Comparison of ENCODE assay signal across 13 mouse cellular contexts in genomic region chr7:78794571-78795092, GRCm38 (mm10). TPM values are rescaled to one million over a fixed set of nuclear protein-coding genes. Genes with fewer than 3 reads are reported as not detected.
A peak's percentile ranks its signal among the peaks of the same experiment; 100 is the strongest.
DNase-seq lines count a peak whose midpoint lies in the region; ATAC-seq and TF ChIP-seq lines count a peak whose summit lies in the region.
"Had no signal": no experiment of that assay in that cellular context is flagged by ENCODE, and none has a peak within 500 bp of the region (broad histone marks: within the 10 kb centered on the region; RNA-seq: fewer than 3 reads in every experiment).

No protein-coding gene starts in this region.

- H3K9me3 ChIP-seq in heart, embryonic 12.5 days (replicated peaks) = no peaks in the 10 kb centered on the region
- H3K9me3 ChIP-seq in liver, embryonic 15.5 days (replicated peaks) = no peaks in the 10 kb centered on the region

- no peak overlapping the region for H3K9ac ChIP-seq in liver, adult 2 months (ENCODE audit: low read depth, low read length)
- no peak overlapping the region for H3K9ac ChIP-seq in heart, embryonic 12.5 days
- no peak overlapping the region for H3K9ac ChIP-seq in liver, embryonic 15.5 days

- peak; percentile 74 for DNase-seq in liver, adult 2 months (ENCODE audit: extremely low read depth, low read depth, low spot score)
- DNase-seq in liver = no peak
- no peak for DNase-seq in thymus, postnatal 4 days
- DNase-seq in left cerebral cortex, postnatal 36 days (ENCODE audit: low spot score in 2 of 2) = no peak
- DNase-seq: cerebellum, postnatal 14 days; kidney, postnatal 10 days; lung, postnatal 4 days; spleen, adult 18-20 months had no signal

- ATAC-seq in erythroblast, adult 5-6 weeks (replicated peaks; ENCODE audit: low FRiP score, poor library complexity, severe bottlenecking) = 0 out of 2 replicates have a peak, but pooled peaks have one; percentile 4
- peak; percentile 43 for ATAC-seq in heart, embryonic 12.5 days (ENCODE audit: insufficient number of reproducible peaks, low FRiP score)
- ATAC-seq in liver, embryonic 15.5 days (ENCODE audit: insufficient read depth) = peak; percentile 22
- ATAC-seq: hindbrain, postnatal 0 days had no signal

- WGBS in liver, adult 2 months = 45% methylated on average over 6 of the region's 6 CpGs
- WGBS in heart, embryonic 12.5 days = 43% methylated on average over 6 of the region's 6 CpGs
- WGBS in liver, embryonic 15.5 days (ENCODE audit: insufficient replicate concordance) = 56% methylated on average over 6 of the region's 6 CpGs

- no peaks in the 10 kb centered on the region for H3K27me3 ChIP-seq in liver, adult 2 months (ENCODE audit: control insufficient read depth, insufficient read depth, low read length)
- H3K27me3 ChIP-seq in heart, embryonic 12.5 days (replicated peaks) = peaks cover 14% of the 10 kb centered on the region
- H3K27me3 ChIP-seq in liver, embryonic 15.5 days = no peaks in the 10 kb centered on the region

- no peak overlapping the region for H3K27ac ChIP-seq in liver, adult 2 months (replicated peaks; ENCODE audit: insufficient read depth, low read depth, low read length)
- peak overlapping the region; percentile 19; the same call in 1 of the 2 replicates for H3K27ac ChIP-seq in heart, embryonic 12.5 days (ENCODE audit: poor library complexity, severe bottlenecking)
- H3K27ac ChIP-seq in liver, embryonic 15.5 days (replicated peaks) = peak overlapping the region; percentile 39; the same call in 1 of the 2 replicates
- H3K27ac ChIP-seq: hindbrain, postnatal 0 days had no signal

- no peaks in the 10 kb centered on the region for H3K79me2 ChIP-seq in liver, adult 2 months (ENCODE audit: control insufficient read depth, insufficient read depth, low read length)

- peaks cover 6% of the 10 kb centered on the region; the same call in 1 of the 2 replicates for H3K36me3 ChIP-seq in liver, adult 2 months (ENCODE audit: control insufficient read depth, insufficient read depth, low read length)
- peaks cover 26% of the 10 kb centered on the region for H3K36me3 ChIP-seq in heart, embryonic 12.5 days
- peaks cover 29% of the 10 kb centered on the region for H3K36me3 ChIP-seq in liver, embryonic 15.5 days (replicated peaks)

- intact Hi-C loops in left cerebral cortex, postnatal 36 days (cut with DNase I) = loop anchor here (10.0 kb wide), 1 partner anchor 290 kb away; no protein-coding TSS in a partner anchor

- no peak for TF ChIP-seq CTCF in liver, adult 2 months (IDR thresholded peaks at IDR 0.05; ENCODE audit: low read depth, low read length)

- peaks cover 7% of the 10 kb centered on the region for H3K4me1 ChIP-seq in liver, adult 2 months (ENCODE audit: control insufficient read depth, insufficient read depth, low read length)
- H3K4me1 ChIP-seq in heart, embryonic 12.5 days (replicated peaks) = peaks cover 18% of the 10 kb centered on the region
- peaks cover 57% of the 10 kb centered on the region for H3K4me1 ChIP-seq in liver, embryonic 15.5 days (replicated peaks)

- H3K4me2 ChIP-seq in heart, embryonic 12.5 days = no peak overlapping the region
- no peak overlapping the region for H3K4me2 ChIP-seq in liver, embryonic 15.5 days

- TF ChIP-seq POLR2A in liver, adult 2 months (IDR thresholded peaks at IDR 0.05; ENCODE audit: extremely low read depth, insufficient read depth, low read length) = no peak

- no peak overlapping the region for H3K4me3 ChIP-seq in liver, adult 2 months (ENCODE audit: insufficient read depth, low read depth, low read length)
- H3K4me3 ChIP-seq in heart, embryonic 12.5 days = no peak overlapping the region
- H3K4me3 ChIP-seq in liver, embryonic 15.5 days (replicated peaks) = no peak overlapping the region
- H3K4me3 ChIP-seq: myocyte had no signal

RNA-seq across cellular contexts. Expression of gene Mrpl46, which starts 11.3 kb away (rescaled TPM):
- 23.2 and 30.2 TPM in 2 replicates for total RNA-seq in liver, adult 2 months (2014; rRNA removed)
- polyA plus RNA-seq in liver, adult 2 months (2012; rRNA removed) = 18.6 and 22.7 TPM in 2 replicates
- 12.1 and 14.8 TPM in 2 replicates for total RNA-seq in erythroblast, adult 5-6 weeks (2015; ENCODE audit: low replicate concordance)
- total RNA-seq in erythroblast, adult 5-6 weeks (2017; ENCODE audit: low replicate concordance) = 4.4 and 9.3 TPM in 2 replicates
- polyA plus RNA-seq in heart, embryonic 12.5 days (2016; fragmentation: Nextera tagmentation; extraction: Ambion mirVana) = 62.2 and 62.6 TPM in 2 replicates
- 39.5 and 40.5 TPM in 2 replicates for polyA plus RNA-seq in liver, embryonic 15.5 days (2015; fragmentation: Nextera tagmentation; extraction: Ambion mirVana)
- total RNA-seq in left cerebral cortex, postnatal 36 days (2021) = 10 to 100 TPM; 32.0 to 38.1 TPM

RNA-seq across cellular contexts. Expression of gene Mrps11, which starts 11.7 kb away (rescaled TPM):
- total RNA-seq in liver, adult 2 months (2014; rRNA removed) = 32.4 and 35.4 TPM in 2 replicates
- polyA plus RNA-seq in liver, adult 2 months (2012; rRNA removed) = 26.4 and 27.0 TPM in 2 replicates
- total RNA-seq in erythroblast, adult 5-6 weeks (2015; ENCODE audit: low replicate concordance) = 3.3 and 5.2 TPM in 2 replicates
- total RNA-seq in erythroblast, adult 5-6 weeks (2017; ENCODE audit: low replicate concordance) = 10.3 and 11.4 TPM in 2 replicates
- 49.2 and 53.3 TPM in 2 replicates for polyA plus RNA-seq in heart, embryonic 12.5 days (2016; fragmentation: Nextera tagmentation; extraction: Ambion mirVana)
- polyA plus RNA-seq in liver, embryonic 15.5 days (2015; fragmentation: Nextera tagmentation; extraction: Ambion mirVana) = 39.0 and 39.2 TPM in 2 replicates
- total RNA-seq in left cerebral cortex, postnatal 36 days (2021) = 10 to 100 TPM; 38.6 to 38.8 TPM

RNA-seq across cellular contexts. Expression of gene Det1, which starts 52.4 kb away (rescaled TPM):
- 5.3 and 5.8 TPM in 2 replicates for total RNA-seq in liver, adult 2 months (2014; rRNA removed)
- polyA plus RNA-seq in liver, adult 2 months (2012; rRNA removed) = 7.9 and 8.0 TPM in 2 replicates
- total RNA-seq in erythroblast, adult 5-6 weeks (2015; ENCODE audit: low replicate concordance) = 7.3 and 8.6 TPM in 2 replicates
- total RNA-seq in erythroblast, adult 5-6 weeks (2017; ENCODE audit: low replicate concordance) = 3.9 and 6.8 TPM in 2 replicates
- 11.6 and 12.4 TPM in 2 replicates for polyA plus RNA-seq in heart, embryonic 12.5 days (2016; fragmentation: Nextera tagmentation; extraction: Ambion mirVana)
- 6.8 TPM in 2 replicates for polyA plus RNA-seq in liver, embryonic 15.5 days (2015; fragmentation: Nextera tagmentation; extraction: Ambion mirVana)
- total RNA-seq in left cerebral cortex, postnatal 36 days (2021) = 1 to 10 TPM; 6.0 to 6.4 TPM

RNA-seq across cellular contexts. Expression of gene Ntrk3, which starts 56.8 kb away (rescaled TPM):
- total RNA-seq in liver, adult 2 months (2014; rRNA removed) = 0.09 and 0.27 TPM in 2 replicates
- polyA plus RNA-seq in liver, adult 2 months (2012; rRNA removed) = 0.20 and 0.38 TPM in 2 replicates
- total RNA-seq in erythroblast, adult 5-6 weeks (2015; ENCODE audit: low replicate concordance) = not detected in 2 replicates
- 0.56 TPM in 1 of 2 replicates, not detected in the other for total RNA-seq in erythroblast, adult 5-6 weeks (2017; ENCODE audit: low replicate concordance)
- polyA plus RNA-seq in heart, embryonic 12.5 days (2016; fragmentation: Nextera tagmentation; extraction: Ambion mirVana) = 0.49 and 0.74 TPM in 2 replicates
- 0.09 and 0.12 TPM in 2 replicates for polyA plus RNA-seq in liver, embryonic 15.5 days (2015; fragmentation: Nextera tagmentation; extraction: Ambion mirVana)
- 100 to 1,000 TPM; 138 to 174 TPM for total RNA-seq in left cerebral cortex, postnatal 36 days (2021)
